Mouse (Mus musculus) thymus, postnatal 0 days (tissue): ENCODE results near the gene Hdlbp. TPM values are rescaled to one million over a fixed set of nuclear protein-coding genes. Genes with fewer than 3 reads are reported as not detected.

Source experiments
- DNase-seq: peaks from one replicate; pipeline ENCODE4 v3.0.0-alpha.2; 2015; ENCODE audit warnings: low spot score
- polyA plus RNA-seq: library from polyadenylated mRNA; unstranded; fragments of >200 nt; fragmentation: Nextera tagmentation; extraction: Ambion mirVana; gene quantifications from 2 replicates; pipeline ENCODE4 v1.2.1, GENCODE M21; 2015

Gene Hdlbp
- polyA plus RNA-seq, 1 experiment from 2014 or later = 87.8 TPM

DNA sequence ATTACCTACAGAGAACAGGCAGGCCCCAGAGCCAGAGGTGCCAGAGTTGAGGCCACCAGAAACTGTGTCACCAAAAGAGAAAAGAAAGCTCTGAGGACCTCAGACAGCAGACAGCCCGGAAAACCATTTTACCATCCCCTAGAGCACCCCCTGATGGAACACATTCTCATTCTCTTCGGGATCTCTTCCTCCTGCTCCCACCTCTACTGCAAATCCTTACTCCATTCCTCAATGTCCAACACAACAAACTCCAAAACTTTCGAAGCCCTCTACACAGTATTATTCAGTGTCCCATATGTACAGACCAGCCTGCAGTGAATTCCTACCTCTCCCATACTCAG is 32.8 kb downstream of the Hdlbp start:
- DNase-seq = no peak

DNA sequence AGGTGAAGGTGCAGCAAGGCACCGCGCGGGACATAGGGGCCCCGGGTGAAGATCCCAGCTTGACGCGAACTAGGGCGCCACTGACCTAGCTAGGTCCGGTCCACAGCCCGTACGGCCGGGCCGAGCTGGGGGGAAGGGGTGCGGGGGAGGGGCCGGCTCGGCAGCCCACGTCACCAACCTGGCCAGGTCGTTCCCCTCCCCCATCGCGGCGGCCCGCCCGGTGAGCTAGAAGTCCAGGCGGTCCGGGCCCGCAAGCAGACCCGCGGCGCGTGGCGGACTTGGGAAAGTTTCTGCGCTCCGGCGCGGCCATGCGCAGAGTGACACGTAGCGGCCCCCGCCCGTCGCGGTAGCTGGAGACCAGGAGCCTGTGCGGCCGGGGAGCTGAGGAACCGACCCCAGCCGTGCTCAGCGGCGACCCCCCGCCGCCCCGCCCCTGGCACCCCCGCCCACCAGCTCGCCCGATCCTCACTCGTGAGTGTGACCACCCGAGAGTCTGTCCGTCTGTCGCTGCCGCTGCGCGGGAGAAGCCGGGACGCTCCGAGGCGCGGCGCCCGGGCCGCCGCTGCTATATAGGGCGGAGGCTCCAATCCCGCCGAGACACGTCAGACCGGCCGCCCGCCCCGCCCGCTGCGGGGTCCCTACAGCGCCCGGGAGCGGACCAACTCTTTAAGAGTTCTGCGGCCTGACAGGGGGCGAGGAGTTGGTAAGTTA is 33.3 kb downstream of the Hdlbp start:
- DNase-seq = peak; percentile 76

DNA sequence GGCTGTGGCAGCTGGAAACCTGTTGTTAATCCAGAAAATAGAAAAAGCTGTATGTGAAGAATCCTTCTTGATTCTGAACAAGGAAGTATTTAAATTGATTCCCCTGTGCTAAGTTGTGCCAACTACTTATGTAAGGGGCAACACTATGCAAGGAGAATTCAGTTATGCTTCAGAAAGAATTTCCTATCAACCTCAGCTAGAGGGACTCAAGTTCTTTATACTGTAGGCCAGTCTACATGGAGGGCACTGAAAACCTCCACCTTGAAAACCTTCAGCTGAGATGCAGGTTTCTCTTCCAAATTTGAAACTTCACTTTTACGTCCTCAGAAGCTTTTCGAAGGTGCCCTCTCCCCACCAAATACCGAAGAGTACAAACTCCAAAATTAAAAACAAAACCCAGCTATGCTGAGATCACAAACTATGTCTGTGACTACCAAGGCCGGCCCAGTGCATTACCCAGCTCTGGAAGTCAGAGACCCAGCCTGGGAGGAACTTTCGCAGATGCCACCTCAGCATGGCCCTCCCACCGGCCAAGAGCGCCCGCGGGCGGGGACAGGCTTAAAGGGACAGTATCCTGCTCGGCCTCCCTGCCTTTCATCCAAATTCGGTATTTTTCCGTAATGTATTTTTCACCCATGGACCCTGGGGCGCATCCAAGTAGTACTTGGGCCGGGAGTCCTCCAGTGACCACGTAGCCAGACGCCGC is 34.1 kb downstream of the Hdlbp start:
- peak; percentile 51 for DNase-seq

DNA sequence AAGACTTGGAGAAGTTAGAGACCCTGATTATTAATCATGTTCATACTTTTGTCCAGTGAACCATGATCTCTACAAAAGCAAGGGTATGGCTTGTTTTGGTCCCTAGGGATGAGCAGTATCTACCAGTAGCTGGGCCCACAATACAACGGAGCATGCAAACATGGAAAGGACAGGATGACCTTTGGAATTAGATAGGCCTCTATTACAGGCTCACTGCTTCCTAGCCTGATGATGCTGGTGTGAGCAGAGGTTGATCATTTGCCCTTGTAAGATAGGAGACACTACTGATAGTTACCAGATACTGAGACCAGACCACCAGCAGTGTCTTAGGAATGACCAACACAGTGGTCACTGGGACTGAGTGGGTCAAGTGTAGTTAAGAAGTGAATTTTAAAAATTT is 39.3 kb downstream of the Hdlbp start:
- DNase-seq = no peak

DNA sequence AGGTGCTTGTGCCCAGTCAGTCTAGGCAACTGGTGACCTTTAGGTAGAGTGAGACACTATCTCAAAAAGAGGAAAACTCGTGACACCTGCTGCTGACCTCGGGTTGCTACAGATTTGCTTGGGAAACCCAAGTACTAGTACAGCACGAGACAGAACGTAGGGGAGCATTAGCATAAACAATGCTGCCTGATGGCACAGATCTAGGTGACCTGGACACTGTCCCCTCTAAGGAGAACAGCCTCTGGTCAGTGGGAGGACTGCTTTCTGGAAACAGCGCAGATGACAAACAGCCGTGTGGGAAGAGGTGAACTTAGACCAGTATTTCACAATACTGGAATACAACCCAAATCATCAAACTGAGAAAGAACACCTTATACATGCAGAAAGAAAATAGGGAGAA is 46.5 kb downstream of the Hdlbp start:
- DNase-seq = no peak

DNA sequence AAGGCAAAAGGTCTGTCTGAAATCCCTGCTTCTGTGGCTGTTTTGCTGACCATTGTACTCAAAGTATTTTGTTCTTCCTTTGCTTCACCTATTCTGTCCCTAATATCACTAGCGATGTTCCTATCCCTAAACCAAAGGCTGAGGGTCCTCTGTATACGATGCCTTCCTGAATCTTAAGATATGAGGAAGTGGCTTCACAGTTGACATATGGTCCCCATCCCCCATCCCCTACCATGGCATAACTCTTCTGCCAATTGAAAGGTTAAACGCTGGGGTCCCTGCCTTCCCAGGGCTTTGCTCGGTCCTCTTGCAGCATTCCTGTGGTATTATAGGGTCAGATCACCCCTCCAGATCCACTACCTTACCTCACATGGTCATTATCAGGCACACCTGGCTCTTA is 75.2 kb downstream of the Hdlbp start:
- no peak for DNase-seq

DNA sequence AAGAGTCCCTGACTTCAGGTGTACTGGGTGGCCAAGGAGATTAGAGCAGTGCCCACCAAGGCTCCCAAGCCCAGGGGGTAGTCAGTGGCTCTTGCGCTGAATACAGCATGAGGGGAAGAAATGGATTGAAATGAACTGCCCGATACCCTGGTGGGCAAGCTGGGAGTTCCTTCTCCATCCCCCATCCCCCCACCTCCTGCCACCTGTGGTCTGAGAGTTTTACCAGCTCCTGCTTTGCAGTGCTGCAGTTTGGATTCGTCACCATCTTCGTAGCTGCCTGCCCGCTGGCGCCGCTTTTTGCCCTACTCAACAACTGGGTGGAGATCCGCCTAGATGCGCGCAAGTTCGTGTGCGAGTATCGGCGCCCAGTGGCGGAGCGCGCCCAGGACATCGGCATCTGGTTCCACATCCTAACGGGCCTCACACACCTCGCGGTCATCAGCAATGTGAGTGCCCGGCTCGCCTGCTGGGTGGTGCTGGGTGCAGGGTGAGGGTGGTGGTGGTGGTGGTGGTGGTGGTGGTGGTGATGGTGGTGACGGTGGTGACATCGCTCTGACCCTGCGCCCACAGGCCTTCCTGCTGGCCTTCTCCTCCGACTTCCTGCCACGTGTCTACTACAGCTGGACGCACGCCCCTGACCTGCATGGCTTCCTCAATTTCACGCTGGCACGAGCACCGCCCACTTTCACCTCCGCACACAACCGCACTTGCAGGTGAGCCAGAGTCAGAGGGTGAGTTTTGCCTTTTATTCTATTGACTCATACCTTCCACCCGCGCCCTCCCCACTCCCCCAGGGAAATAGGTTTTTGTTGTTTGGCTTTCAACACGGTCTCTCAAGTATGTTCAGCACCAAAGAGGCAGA is 77.2 kb downstream of the Hdlbp start:
- no peak for DNase-seq

DNA sequence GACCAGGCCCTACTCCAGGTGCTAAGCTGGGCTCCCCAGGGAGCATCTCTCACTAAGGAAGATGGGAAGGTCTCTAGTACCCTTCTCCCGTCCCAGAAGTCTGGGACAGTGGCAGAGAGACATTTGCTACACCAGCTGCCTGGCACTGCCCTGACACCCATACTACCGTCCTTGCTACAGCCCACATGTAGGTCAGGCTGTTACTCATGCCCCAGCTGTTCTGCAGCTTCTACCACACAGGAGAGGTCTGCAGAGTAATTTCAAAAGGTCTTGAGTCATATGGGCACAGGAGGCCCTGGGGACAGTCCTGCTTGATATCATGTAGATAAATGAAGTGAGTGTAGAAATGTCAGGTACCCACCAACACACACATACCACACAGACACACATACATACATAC is 89.7 kb downstream of the Hdlbp start:
- no peak for DNase-seq

DNA sequence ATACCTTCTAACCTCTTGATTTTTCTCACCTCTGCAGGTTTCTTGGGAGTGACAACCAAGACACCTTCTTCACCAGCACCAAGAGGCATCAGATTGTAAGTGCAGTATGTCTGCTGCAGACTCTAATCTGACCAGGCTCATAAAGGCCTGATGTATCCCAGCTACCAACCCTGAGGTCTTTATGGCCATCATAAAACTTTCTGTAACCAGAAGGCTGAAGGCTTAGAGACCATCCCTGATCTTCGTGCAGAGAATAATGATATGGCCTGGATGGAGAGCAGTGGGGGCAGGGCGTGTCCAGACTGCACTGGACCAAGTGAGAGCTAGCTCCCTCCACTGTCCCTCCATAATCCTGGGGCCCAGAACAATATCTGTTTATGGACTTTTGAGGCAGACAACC is 91.4 kb downstream of the Hdlbp start:
- no peak for DNase-seq

DNA sequence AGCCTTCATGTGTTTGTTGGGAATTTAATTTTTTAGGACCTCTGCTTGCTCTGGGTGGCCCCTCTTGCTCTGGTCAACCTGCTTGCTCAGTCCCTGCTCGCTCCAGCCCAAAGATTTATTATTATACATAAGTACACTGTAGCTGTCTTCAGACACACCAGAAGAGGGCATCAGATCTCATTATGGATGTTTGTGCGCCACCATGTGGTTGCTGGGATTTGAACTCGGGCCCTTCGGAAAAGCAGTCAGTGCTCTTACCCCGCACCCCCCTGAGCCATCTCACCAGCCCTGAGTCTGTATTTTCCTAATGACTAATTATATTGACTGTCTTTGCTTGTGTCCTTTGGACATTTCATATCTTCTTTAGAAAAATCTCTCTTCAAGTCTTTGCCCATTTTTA is 99.5 kb downstream of the Hdlbp start:
- DNase-seq = no peak

DNA sequence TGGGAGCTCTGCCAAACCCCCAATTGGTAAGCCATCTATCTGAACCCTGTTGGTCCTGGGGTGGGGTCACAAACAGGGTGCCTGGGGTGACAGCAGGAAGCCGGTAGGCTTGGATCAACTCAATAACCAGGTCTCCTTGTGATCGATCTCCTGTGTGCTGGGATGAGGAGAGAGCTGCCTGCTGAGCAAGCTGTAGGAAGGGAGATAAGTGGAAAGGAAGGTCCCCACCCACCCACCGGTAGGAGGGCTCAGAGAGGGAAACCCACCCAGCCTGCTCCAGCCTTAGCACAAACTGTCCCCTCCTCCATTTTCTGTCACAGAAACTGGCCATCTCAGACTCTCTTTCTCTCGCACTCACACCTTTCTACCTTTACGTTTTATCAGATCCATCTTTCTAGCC is 101.3 kb downstream of the Hdlbp start:
- DNase-seq = no peak

DNA sequence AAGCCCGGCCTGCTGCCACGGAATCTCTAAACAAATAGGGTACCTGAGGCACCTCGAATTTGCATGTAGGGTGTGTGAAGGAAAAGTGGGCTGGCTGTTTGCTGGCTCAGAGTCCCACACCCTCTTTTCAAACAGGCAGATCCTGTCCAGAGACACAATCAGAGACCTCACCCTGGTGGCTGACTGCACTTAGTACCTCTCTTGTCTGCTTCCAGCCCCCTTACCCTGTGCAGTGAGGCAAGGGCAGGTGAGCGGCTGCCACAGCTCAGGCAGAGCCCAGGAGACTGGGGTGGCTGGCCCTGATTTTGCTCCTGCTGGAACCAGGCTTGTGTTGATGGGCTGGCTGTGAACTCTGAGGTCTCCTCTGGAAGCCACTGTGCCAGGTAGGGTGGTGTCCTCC is 105.0 kb downstream of the Hdlbp start, which contains the start of gene Ano7:
Ano7 (plus strand) TSS at position 266 of the 400 bp plus-strand sequence.
- DNase-seq = no peak

DNA sequence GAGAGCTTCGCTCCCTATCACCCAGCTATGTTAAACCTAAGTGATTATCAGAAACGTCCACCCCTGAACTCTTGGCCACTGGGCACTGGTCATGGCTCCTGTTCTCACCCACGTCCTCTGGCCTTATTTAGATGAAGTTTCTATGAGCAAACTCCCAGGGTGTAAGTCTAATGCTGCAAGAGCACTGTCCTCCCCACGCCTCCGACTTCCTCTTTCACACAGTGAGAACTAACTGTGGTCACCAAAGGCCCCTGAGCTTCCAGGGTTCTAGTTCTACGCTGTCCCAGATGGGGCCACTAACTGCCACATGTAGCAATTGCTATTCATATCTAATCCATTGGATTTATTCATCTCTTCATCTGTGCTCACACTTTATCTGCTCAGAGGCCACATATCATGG is 113.0 kb downstream of the Hdlbp start:
- no peak for DNase-seq

DNA sequence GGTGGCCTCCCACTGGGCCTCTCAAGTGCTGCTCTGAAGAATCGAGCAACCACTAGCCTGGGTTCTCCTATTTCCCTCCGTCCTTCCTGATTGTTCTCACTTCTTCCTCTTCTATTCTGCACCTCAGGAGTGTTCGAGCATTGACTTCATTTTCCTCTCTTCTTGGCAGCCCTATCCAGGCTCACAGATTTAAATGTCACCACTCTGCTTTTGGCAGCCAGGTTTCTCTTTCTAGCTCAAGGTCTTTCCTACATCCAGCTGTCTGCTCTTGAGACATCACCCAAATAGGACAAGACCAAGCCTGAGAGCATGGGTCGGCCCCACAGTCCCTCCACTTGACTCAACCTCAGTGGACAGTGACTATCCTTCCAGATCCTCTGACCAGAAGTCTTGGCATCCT is 116.0 kb downstream of the Hdlbp start:
- DNase-seq = no peak

Other genes starting within 250 kb of the Hdlbp start
- gene Sned1, start 243.0 kb downstream of the Hdlbp start, polyA plus RNA-seq = 0.57 and 0.78 TPM in 2 replicates
- 20.1 and 21.5 TPM in 2 replicates for gene Mterf4, start 172.9 kb downstream of the Hdlbp start, polyA plus RNA-seq
- 59.0 and 63.3 TPM in 2 replicates for gene Ppp1r7, start 136.0 kb downstream of the Hdlbp start, polyA plus RNA-seq
- gene Pask, start 135.3 kb downstream of the Hdlbp start, polyA plus RNA-seq = 7.3 and 8.6 TPM in 2 replicates
- gene Ano7, start 104.9 kb downstream of the Hdlbp start, polyA plus RNA-seq = 0.13 and 0.23 TPM in 2 replicates
- 0.68 and 0.86 TPM in 2 replicates for gene Farp2, start 33.3 kb upstream of the Hdlbp start, polyA plus RNA-seq
- gene Stk25, start 179.8 kb upstream of the Hdlbp start, polyA plus RNA-seq = 79.1 and 82.9 TPM in 2 replicates
- 32.3 and 39.8 TPM in 2 replicates for gene Bok, start 206.8 kb upstream of the Hdlbp start, polyA plus RNA-seq